Mouse (Mus musculus) stomach, postnatal 0 days (tissue): ENCODE results near the gene Ulk4. TPM values are rescaled to one million over a fixed set of nuclear protein-coding genes. Genes with fewer than 3 reads are reported as not detected.
A peak's percentile ranks its signal among the peaks of the same experiment; 100 is the strongest.

Experiments
- ATAC-seq: fragments of 200-750 bp; cut with Nextera tagmentation; 2 replicates; pipeline ENCODE4 v1.8.0; 2017; ENCODE audit not compliant: low FRiP score, low TSS enrichment
- DNase-seq: peaks from one replicate; pipeline ENCODE4 v3.0.0-alpha.2; 2016; ENCODE audit warnings: low spot score
- H3K27ac ChIP-seq: fragments of 300-500 bp; sonication (generic); replicated peaks from 2 replicates; pipeline ENCODE4 v1.5.1; 2014; ENCODE audit warnings: mild to moderate bottlenecking, control low read depth
- H3K27me3 ChIP-seq: fragments of 300-500 bp; sonication (generic); 2 replicates; pipeline ENCODE4 v1.6.1; 2014; ENCODE audit warnings: low read length; ENCODE audit not compliant: control insufficient read depth, insufficient read depth
- H3K36me3 ChIP-seq: fragments of 300-500 bp; sonication (generic); 2 replicates; pipeline ENCODE4 v1.6.1; 2014; ENCODE audit warnings: low read length, mixed read lengths; ENCODE audit not compliant: control insufficient read depth, insufficient read depth
- H3K4me1 ChIP-seq: fragments of 300-500 bp; sonication (generic); replicated peaks from 2 replicates; pipeline ENCODE4 v1.6.1; 2014; ENCODE audit warnings: antibody characterized with exemption; ENCODE audit not compliant: control insufficient read depth, insufficient read depth
- H3K4me2 ChIP-seq: fragments of 300-500 bp; sonication (generic); replicated peaks from 2 replicates; pipeline ENCODE4 v1.6.1; 2014; ENCODE audit warnings: low read depth, mild to moderate bottlenecking, control low read depth, moderate library complexity
- H3K4me3 ChIP-seq: fragments of 300-500 bp; sonication (generic); 2 replicates; pipeline ENCODE4 v1.5.1; 2014; ENCODE audit warnings: low read depth, low read length, control low read depth
- H3K9ac ChIP-seq: fragments of 300-500 bp; sonication (generic); 2 replicates; pipeline ENCODE4 v1.6.1; 2014; ENCODE audit warnings: mild to moderate bottlenecking, low read length, control low read depth, mixed read lengths
- H3K9me3 ChIP-seq: fragments of 300-500 bp; sonication (generic); 2 replicates; pipeline ENCODE4 v1.6.1; 2016; ENCODE audit warnings: low read length; ENCODE audit not compliant: control insufficient read depth
- CTCF ChIP-seq: IDR thresholded peaks from 2 replicates; pipeline ENCODE4 v1.5.1; 2016; ENCODE audit warnings: antibody characterized with exemption, low read depth, mild to moderate bottlenecking, moderate library complexity
- EP300 ChIP-seq: optimal IDR thresholded peaks from 2 replicates; pipeline ENCODE3; 2016; ENCODE audit warnings: antibody characterized with exemption
- WGBS: fragments of 180-500 bp; shearing (Covaris S2); extraction: QIAGEN DNeasy Blood & Tissue Kit; methylation state at CpG from one replicate; pipeline ENCODE4 v1.1.7; 2014; 5-methylcytosine and 5-hydroxymethylcytosine counted together
- polyA plus RNA-seq: library from polyadenylated mRNA; unstranded; fragments of >200 nt; fragmentation: Nextera tagmentation; extraction: Ambion mirVana; gene quantifications from 2 replicates; pipeline ENCODE4 v1.2.1, GENCODE M21; 2015

Gene Ulk4
- 69.3 and 73.3 TPM in 2 replicates for polyA plus RNA-seq

DNA sequence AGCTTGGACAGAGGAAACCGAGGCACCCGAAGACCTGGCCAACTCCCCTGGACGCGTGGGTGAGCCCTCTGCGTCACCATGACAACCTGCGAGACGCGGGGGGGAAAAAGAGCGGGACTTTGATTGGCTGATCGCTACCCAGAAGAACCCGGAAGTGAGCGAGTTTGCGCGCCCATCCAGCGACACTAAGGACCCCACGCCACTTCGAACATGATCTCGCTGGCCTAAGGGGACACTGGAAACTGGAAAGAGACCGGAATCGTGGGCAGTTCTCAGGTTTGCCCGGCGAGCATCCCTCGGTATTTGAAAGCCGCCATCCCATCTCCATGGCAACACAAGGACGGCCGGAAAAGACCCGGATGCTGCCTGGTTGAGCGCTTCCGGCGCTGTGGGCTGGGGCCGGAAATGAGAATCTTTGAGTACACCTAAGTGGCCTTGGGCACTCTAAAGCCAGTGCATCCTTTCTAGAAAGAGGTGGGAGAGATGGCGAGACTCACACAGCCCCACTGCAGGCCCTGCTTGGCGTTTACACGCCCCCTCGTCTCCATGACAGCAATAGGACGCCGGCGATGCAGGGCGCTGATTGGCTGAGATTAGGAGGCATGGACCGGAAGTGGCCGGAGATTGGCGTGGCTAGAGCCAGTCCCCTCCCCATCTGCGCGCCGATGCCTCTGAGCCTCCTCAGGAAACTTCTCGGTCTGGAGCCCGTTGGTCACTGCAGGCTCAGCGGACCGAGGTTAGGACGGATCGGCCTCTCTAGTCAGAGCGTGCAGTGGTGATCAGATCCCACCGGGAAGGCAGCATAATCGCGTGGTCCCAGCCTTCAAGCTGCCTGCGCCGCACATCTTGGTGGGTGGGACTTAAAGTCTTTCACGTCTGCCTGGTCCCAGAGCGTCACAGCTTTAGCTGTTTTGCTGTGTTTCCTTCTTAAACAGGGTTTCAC lies at the start of gene Ulk4:
Gene Ulk4 (minus strand): TSS at position 80 of the 943 bp plus-strand sequence.
- peak; percentile 93 for DNase-seq
- Histone ChIP-seq H3K9me3 (no peaks in the 10 kb centered on the region), H3K27me3 (no peaks in the 10 kb centered on the region), H3K4me2 (peak within 1 kb of the TSS; percentile 81), H3K27ac (peak within 1 kb of the TSS; percentile 81), H3K36me3 (no peaks in the 10 kb centered on the region), H3K4me1 (no peaks in the 10 kb centered on the region), H3K9ac (peak within 1 kb of the TSS; percentile 69), H3K4me3 (peak within 1 kb of the TSS; percentile 65)
- peak; percentile 98 for ATAC-seq
- WGBS, result under 1% methylated on average over 59 of the region's 59 CpGs
- TF ChIP-seq CTCF (no peak), EP300 (no peak)

- no peak for ATAC-seq
- Histone ChIP-seq H3K27ac (no peak overlapping the region), H3K9ac (no peak overlapping the region), H3K4me1 (peaks cover 4% of the 10 kb centered on the region), H3K27me3 (no peaks in the 10 kb centered on the region), H3K4me3 (no peak overlapping the region), H3K36me3 (0 out of 2 replicates have a peak, but pooled peaks cover 5% of the 10 kb centered on the region), H3K4me2 (no peak overlapping the region), H3K9me3 (no peaks in the 10 kb centered on the region)
- 93% methylated on average over 14 of the region's 14 CpGs for WGBS
- TF ChIP-seq CTCF (no peak), EP300 (no peak)
- DNase-seq, result no peak
These were observed 45.0 kb upstream of the Ulk4 start for GRCm38 (mm10) chr9:121322034-121322433.

GRCm38 (mm10) chr9:121321118-121321517 lies 44.1 kb upstream of the Ulk4 start:
- Histone ChIP-seq H3K9me3 (no peaks in the 10 kb centered on the region), H3K4me2 (no peak overlapping the region), H3K4me3 (no peak overlapping the region), H3K27ac (no peak overlapping the region), H3K4me1 (peaks cover 8% of the 10 kb centered on the region), H3K36me3 (0 out of 2 replicates have a peak, but pooled peaks cover 5% of the 10 kb centered on the region), H3K27me3 (no peaks in the 10 kb centered on the region), H3K9ac (no peak overlapping the region)
- TF ChIP-seq EP300, result no peak
- TF ChIP-seq CTCF, result no peak
- DNase-seq, result no peak
- WGBS, result 84% methylated on average over 2 of the region's 2 CpGs
- no peak for ATAC-seq

DNA sequence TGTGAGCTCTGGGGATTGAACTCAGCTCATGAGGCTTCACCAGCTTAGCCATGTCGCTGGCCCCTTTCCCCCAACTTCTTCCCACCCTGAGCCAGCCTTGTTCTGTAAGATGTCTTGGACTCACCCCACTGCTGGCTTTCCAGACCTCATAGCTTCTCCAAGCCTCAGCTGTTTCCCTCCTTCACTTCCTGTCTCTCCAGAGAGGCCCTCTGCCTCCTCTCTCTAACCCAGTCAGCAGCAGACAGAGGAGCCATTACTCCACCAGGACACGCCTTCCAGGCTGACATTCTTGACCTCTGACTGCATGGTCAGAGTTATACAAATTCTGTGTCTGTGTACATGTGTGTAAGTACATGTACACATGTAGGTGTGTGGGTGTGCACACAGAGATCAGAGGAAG lies 43.4 kb upstream of the Ulk4 start:
- WGBS, result 54% methylated on average over 2 of the region's 2 CpGs
- Histone ChIP-seq H3K36me3 (0 out of 2 replicates have a peak, but pooled peaks cover 5% of the 10 kb centered on the region), H3K27ac (no peak overlapping the region), H3K27me3 (no peaks in the 10 kb centered on the region), H3K4me1 (peaks cover 10% of the 10 kb centered on the region), H3K9me3 (no peaks in the 10 kb centered on the region), H3K4me2 (no peak overlapping the region), H3K4me3 (no peak overlapping the region), H3K9ac (no peak overlapping the region)
- no peak for TF ChIP-seq CTCF
- TF ChIP-seq EP300, result no peak
- ATAC-seq, result peak; percentile 33; the same call in 1 of the 2 replicates
- no peak for DNase-seq

GRCm38 (mm10) chr9:121319323-121319966 lies 42.4 kb upstream of the Ulk4 start:
- H3K9me3 ChIP-seq, result no peaks in the 10 kb centered on the region
- no peak overlapping the region for H3K4me2 ChIP-seq
- TF ChIP-seq EP300, result no peak
- no peak for TF ChIP-seq CTCF
- 0 out of 2 replicates have a peak, but pooled peaks cover 5% of the 10 kb centered on the region for H3K36me3 ChIP-seq
- peaks cover 13% of the 10 kb centered on the region for H3K4me1 ChIP-seq
- 77% methylated on average over 10 of the region's 10 CpGs for WGBS
- H3K9ac ChIP-seq, result no peak overlapping the region
- DNase-seq (no peak), ATAC-seq (no peak)
- no peak overlapping the region for H3K4me3 ChIP-seq
- no peak overlapping the region for H3K27ac ChIP-seq
- no peaks in the 10 kb centered on the region for H3K27me3 ChIP-seq
